Mouse (Mus musculus): Measurements from ENCODE around the gene Tmem150b.
A peak's percentile ranks its signal among the peaks of the same experiment; 100 is the strongest.

The Tmem150b gene

DNA sequence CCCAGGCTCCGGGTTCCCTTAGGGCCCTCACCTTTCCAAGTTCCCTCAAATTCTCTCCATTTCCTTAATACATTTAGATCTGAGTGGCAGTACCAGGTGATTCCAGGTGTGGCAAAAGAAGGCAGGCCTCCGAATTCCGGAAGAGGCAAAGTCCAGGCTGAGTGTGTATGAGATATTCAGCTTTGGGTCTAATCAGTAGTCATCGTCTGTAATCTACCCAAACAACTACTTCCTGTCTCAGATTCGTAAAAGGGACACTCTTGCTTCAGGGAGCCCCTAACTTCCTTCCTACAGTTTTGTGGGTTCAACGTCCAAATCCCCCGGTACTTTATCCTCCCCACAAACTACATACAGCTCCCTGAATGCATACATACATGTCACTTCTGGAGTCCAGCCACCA lies at the start of gene Tmem150b:
Tmem150b (minus strand) TSS at position 81 of the 400 bp plus-strand sequence.
- no peak for DNase-seq (ENCODE audit: low spot score)

DNA sequence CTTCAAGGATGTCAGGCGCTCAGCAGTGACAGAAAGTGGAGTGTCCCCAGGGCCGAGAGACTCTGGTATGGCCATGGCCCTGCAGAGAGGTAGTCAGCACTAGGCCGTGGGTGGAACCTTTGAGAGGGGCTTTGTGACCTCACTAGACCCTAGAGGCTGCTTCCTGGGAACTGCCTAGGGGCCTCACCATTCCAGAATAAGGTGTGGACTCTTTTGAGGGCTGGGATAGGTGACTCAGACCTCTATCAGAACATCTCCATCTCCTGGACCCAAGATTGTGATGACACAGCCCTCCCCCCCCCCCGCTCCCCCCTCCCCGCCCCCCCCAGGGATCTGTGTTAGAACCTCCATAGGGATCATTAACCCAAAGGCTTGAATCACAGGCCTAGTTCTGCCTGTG lies 46.2 kb upstream of the Tmem150b start, which contains the start of gene Fam71e2:
Fam71e2 (minus strand) TSS at position 101 of the 400 bp plus-strand sequence.
- no peak for DNase-seq (ENCODE audit: low spot score)

DNA sequence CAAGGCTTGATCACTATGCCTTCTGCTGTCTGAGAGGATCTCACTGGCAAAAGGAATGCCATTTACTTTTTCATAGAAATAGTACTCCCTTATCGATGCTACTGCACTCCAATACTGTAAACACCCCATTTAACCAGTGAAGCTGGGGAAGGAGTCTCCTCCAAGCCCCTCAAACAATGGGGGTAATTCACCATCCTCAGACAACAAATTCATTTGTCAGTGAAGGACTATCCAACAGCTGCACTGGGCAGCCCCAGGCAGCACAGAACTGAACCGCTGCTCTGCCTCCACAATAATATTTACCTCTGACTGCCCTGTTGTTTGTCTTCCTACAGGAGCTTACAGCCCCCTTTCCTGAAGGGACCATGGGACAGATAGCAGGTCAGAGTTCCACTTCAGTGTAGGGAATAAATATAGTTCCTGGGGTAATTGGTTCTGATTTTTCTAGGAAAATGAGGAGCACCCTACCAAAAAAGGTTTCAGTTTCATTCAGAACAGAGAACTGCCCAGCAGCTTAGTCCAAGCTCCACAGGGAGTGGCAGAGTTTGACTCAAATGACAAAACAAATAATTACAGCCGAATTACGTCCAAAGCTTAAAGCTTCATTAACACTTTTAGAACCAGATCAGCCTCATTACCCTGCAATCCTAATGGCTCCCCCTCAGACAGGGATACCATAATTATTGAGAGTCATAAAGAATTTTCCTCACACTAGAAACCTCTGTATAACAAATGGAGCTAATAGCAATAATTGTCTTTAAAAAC lies 40.1 kb upstream of the Tmem150b start:
- DNase-seq (ENCODE audit: low spot score), result no peak

DNA sequence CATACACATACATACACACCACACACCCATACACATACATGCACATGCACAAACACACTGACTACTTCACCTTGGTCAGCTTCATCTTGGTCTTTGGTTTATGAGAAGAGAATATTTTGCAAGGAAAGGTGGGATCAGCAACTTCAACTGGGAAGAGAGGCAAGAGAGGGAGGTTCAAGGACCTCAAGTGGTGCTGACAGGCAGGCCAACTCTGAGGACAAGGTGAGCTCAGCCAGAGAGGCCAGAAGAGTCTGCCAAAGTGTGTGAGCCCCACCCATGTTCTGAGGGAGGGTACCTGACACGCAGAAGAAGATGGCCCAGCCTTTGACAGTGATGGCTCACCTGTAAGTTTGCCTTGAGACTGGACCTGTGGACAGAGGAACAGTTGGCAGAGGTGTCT lies 34.6 kb upstream of the Tmem150b start:
- DNase-seq (ENCODE audit: low spot score), result no peak

DNA sequence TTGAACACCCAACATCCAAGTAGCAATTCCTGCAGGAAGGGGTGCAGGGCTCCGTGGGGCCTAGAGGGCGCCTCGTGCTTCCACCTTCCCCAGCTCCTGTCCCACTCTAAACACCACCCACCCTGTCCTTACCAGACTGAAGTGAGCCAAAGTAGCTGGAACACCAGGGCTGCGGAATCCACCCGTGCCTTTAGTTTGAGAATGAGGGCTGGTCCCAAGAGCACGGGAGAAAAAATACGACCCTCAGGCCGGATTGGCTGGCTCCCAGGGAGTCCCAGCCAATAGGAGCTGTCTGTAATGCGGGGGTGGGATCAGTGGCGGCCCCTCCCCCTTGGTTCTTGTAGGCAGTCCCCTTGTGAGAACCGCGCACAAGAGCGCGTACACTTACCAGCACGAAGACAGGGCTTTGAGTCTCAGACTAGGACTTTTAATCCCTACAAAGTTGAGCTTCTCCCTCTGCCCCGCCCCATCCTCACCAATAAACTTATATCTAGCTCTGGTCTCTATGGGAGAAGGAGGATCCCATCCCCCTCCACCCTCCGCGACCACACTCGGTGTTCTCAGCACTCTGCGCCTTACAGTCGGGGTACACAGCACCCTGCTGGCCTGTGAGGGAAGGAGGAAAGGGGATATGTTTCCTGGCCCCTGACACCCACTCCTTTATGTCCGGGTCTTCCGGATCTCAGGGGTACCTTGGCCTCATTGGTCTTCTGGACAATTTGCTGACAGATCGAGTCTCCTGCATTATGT lies 27.9 kb upstream of the Tmem150b start, which contains the start of gene Cox6b2:
Cox6b2 (minus strand) TSS at position 274 of the 750 bp plus-strand sequence.
- peak; percentile 61 for DNase-seq (ENCODE audit: low spot score)

DNA sequence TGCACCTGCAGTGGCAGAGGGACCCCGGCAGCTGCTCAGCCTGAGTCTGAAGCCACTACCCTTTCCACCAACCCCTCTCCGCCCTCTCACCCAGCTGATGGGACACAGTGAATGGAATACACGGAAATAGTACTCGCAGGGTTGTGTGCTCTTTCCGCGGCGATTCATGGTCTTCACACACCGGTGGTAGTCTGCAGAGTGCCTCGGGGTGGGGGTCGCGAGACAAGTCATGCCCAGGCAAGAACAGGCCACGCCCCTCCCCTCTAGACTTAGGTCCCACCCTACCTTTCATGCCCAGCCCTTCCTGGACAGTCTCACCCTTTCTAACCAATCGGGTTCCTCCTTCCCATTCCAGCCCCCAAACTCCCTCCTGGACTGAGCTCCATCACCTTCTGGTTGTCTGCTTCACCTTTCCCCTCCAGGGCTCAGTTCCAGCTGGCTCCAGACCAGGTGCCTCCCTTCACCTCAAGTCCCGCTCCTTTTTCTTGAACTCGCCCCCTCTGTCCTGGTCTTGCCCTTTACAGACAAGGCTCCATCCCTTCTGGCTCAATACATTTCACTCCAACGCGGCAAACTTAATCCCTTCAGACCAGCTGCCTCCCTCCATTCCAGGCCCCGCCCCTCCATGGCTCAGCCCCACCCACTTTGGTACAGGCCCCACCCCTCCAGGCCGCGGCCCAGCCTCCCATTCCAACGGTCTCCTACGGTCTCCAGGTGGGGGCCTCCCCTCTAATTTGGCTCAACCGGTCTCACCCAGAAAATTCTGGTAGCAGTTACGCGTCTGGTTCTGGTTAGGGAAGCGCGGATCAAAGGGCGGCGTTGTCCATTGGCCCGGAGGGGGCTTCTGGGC lies 27.1 kb upstream of the Tmem150b start:
- DNase-seq (ENCODE audit: low spot score), result peak; percentile 41

DNA sequence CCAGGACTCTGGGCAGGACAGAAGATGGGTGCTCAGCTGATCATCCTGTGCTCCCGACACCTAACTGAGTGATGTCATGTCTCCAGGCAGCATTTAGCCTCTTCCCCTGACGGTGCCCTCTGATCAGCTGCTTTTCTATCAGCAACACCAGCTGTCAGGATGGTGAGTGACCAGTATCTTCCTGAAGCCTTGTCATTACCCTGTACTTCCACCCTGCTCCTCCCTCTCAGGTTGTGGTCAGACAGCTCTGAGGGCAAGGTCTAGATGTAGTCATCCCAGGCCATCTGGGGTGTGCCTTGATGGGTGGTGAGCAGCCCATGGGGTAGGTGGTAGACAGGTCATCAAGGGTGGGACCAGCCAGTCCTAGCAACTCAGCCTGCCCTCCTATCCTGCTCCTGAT lies 24.1 kb upstream of the Tmem150b start:
- DNase-seq (ENCODE audit: low spot score), result no peak

DNA sequence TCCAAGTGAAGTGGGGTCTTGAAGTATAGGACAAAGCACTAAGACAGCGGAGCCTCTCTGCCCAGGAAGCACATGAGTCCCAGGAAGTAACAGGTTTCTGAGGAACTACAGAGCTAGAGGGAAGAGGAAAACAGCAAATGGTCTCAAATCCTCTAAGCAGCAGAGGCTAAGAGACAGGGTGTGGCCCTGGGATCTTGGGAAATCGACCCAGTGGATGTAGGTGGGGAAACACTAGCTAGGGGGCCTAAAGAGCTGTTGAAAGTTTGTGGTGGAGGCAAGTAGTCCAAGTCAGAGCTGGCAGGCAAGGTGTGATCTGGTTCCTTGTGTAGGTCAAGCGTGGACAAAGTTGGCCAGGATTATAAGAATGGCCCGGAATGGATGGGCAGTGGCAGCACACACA lies 23.3 kb upstream of the Tmem150b start:
- no peak for DNase-seq (ENCODE audit: low spot score)

DNA sequence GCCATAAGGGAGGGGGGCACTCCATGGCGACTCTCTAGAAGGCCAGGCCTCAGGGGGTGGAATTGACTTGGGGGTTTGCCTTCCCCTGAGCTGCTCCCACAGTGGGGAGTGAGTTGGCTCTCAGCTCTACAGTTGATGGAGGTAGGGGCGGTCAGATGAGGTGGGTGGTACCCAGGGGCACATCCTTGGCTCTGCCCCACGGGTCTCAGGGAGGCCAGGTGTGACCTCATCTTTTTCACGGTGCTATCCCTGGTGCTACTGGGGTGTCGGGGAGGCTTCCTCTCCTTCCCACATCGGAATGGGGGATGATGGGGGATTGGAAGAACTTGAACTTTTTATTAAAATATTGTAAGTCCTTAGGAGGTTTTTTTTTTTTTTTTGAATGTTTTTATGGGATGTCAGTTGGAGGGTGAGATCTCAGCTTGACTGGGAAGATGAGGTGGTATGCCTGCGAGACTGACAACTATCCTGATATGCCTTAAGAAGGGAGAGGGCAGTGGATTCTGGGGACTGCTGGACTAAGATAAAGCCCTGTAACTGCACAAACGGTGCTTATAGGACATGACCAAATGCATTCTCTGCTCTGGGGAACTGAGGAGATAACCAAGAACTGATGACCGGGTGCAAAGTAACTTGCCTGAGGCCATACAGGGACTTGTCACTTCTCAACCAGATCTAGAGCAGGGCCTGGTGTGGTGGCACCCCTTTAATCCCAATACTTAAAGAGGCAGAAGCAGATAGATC lies 22.3 kb upstream of the Tmem150b start:
- no peak for DNase-seq (ENCODE audit: low spot score)

DNA sequence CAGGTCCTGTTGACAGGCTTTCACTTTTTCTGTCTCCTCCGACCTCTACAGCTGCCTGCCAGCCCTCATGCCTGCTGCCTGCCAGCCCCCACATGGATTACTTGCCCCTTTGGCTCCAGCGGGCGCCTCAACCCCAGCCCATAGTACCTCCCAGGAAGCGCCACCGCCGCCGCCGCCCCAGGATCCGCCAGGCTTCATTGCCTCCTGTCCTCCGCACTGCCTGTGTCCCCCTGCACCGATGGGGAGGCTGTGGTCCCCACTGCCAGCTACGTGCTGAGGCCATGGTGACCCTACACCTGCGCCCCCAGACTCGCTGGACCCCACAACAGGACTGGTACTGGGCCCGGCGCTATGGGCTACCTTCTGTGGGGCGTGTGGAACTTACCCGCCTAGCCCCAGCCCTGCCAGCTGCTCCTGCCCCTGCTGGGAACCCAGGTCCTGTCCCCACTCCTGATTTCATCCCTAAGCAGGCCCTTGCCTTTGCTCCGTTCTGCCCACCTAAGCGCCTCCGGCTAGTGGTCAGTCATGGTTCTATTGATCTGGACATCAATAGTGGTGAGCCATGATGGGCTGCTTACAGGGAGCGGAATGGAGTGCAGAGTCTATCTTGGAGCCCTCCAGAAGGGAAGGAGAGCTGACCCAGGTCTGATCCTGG lies 21.4 kb upstream of the Tmem150b start:
- DNase-seq (ENCODE audit: low spot score), result no peak

DNA sequence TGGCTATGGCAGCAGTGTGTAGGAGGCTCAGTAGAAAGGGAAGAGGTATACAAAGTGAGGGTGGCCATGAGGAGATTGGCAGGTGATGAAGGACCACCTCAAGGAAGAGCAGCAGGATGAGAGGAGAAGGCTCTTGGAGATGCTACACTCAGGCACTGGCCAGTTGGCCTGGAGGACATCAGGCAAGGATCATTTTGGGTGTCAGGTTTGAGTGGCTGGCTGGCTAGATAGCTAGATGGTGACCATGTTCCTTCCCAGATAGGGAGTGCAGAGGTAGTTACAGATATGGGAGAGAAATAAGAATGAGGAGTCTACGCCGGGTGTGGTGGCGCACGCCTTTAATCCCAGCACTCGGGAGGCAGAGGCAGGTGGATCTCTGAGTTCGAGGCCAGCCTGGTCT lies 19.8 kb upstream of the Tmem150b start:
- DNase-seq (ENCODE audit: low spot score), result no peak

DNA sequence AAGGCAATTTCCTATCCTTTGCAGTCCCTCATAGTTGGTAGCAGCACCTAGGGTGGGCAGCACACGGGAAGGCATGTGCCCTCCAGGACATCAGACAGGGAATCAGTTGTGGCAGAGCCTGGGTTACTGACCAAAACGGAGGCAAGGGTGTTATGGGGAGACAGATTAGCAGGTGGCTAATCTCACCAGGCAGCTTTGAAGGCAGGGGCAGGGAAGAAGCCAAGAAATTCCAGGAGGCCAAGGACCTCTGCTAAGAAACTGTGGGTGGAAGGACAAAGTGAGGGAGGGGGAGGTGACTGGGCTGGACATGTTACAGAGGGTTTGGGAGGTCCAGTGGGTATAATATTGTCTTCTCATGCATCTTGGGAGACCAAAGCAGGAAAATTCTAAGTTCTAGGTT lies 18.3 kb upstream of the Tmem150b start:
- DNase-seq (ENCODE audit: low spot score), result no peak

DNA sequence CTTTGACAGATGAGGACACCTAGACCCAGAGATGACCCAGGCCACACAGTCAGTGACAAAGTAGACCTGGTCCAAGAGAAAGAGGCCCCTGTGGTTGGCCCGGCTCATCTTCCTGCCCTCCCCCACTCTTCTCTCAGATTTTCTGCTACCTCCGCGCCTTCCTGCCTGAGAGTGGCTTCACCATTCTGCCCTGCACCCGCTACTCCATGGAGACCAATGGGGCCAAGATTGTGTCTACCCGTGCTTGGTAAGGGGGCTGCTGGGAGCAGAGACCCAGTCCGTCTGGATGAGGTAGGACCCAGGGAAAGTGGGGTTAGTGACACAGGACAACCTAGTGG lies 17.4 kb upstream of the Tmem150b start:
- DNase-seq (ENCODE audit: low spot score), result no peak

DNA sequence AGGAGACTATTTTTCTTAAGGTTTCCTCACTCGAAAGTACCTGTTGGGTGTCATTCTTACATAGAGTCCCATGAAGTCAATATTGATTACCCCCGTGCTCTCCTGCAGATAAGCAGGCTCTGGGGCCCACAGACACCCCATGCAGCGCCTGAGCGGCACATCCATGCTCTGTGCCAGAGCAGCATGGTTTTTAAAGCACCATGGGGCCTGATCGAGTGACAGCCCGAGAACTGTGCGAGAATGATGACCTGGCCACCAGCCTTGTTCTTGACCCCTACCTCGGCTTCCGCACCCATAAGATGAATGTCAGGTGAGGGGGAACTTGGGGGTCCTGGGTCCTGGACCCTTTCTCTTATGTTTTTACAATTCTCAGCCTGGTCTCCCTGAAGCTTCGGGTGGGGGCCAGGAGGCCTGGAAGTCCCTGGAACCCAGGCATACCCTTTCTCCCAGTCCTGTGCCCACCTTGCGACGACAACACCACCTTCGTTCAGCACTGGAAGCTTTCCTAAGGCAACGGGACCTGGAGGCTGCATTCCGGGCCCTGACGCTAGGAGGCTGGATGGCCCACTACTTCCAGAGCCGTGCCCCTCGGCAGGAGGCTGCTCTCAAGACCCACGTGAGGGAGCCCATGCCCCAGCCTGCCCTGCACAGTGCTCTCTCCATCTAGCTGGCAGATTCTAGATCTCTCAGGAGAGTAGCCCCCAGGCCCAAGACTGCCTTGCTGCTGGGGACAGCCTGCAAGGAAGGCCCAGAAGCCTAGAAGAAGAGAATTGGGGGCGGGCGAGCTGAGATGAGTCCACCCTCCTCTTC lies 16.8 kb upstream of the Tmem150b start:
- no peak for DNase-seq (ENCODE audit: low spot score)

DNA sequence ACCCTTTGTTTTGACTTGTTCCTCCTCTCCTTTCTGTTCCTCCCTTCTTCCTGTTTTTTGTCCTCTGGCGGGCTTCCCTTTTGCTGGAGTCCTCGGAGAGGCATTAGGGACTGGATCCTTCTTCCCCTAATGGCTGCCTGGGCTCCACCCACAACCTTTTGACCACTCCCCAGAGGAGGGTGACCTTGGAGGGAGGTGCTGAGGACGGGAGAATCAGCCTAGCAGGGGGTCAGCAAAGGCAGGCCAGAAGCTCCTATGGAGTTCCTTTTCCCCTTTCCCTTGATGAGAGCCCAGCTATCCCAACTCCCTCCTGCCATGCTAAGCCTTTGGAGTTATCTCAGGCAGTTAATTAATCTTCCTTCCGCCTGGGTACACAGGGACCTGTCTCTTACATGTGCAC lies 16.1 kb upstream of the Tmem150b start:
- peak; percentile 41 for DNase-seq (ENCODE audit: low spot score)

DNA sequence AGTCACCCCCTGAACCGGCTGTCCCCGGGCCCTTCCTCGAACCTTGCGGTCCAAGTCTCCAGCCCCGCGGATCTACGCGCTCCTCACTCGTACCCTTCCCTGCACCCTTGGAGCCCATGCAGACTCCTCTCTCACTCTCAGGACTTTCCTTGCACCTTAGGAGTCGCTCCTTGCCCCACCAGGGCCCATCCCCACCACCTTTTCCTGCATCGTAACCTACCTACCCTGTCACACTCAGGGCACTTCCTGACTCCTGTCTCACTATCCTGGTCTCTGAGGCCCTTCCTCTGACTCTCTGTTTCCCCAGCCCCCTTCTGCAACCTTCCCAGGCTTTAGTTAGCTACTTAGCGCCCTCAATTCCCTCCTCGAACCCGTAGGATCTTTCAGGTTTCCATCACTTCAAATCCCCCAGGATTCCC lies 15.3 kb upstream of the Tmem150b start:
- DNase-seq (ENCODE audit: low spot score), result no peak

DNA sequence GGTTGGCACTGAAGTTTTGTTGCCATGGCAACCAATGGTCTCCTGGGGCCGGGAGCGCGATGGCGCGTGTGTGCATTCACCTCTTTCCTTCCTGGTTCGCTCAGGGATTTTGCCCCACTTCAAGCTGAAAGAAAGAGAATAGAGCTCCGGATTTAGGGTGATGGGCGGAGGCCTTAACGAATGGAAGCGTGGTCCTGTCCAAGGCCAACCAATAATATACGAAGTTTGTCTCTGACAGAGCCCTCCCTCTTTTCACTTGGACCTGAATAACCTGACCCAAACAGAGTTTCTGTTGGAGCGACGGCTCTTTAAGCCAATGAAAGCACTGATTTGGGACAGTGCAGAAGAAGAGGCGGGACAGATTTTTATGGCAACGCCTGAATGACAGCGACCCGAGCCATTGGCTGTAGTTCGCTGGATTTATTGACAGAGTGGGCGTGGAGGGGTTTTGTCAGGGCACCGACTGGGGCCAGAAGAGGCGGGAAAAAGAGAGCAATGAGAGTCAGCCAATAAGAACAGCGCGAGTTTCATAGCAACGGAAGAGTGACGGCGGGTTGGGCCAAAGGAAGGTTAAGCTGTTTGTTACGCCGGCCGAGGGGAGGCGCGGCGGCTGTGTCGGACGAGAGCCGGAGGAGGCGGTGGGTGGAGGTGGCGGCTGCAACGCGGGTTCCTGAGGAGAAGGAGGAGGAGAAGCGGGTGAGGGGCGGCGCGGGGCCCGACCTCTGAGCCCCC lies 14.7 kb upstream of the Tmem150b start, which contains the start of gene Kmt5c:
Kmt5c (plus strand) TSS at position 572 of the 732 bp plus-strand sequence.
- DNase-seq (ENCODE audit: low spot score), result peak; percentile 90

DNA sequence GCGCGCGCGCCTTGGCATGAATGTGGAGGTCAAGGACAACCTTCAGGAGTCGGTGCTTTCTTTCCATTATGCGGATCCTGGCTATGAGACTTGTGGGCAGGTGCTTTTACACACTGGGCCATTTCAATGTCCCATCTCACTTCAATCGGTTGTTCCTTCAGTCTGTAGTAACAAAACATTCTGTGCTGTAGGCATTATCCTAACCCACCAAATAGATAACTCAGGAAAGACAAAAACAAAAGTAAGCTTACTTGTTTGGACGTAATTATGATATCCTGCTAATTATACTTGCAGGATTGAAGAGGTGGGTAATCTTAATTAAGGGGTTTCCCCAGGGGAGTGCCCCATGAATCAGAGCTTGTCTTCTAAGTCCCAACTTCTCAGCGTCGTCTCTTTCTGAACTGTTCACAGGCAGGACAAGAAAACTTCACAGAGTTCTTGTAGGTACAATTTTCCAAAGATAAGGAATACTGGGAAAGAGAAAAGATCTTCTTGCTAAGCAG lies 14.0 kb upstream of the Tmem150b start:
- DNase-seq (ENCODE audit: low spot score), result no peak

DNA sequence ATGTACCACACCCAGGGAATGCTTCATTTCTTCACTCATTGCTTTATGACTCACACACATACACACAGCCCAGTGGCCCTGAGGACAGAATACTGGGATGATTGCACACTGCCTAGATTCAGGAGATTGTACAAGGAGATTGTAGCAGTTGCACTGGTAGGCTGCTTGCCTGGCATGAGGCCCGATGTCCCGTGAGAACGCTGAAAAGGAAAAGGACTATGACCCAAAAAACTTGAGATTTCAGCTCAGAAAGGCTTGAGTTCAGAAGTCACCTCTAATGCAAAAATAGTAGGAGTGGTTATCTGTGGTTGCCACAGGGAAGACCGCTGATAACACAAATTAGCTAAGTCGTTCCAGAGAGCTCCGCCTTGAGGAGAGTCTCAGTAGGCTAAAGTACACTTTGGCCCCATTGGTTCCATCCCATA lies 7.9 kb upstream of the Tmem150b start:
- DNase-seq (ENCODE audit: low spot score), result no peak
